Mouse (Mus musculus): ENCODE measurements around the gene Il2rg. TPM values are rescaled to one million over a fixed set of nuclear protein-coding genes. Genes with fewer than 3 reads are reported as not detected.

The Il2rg gene
- total RNA-seq, 2 experiments from 2014 or later: 0.99 to 2.4 TPM

DNA sequence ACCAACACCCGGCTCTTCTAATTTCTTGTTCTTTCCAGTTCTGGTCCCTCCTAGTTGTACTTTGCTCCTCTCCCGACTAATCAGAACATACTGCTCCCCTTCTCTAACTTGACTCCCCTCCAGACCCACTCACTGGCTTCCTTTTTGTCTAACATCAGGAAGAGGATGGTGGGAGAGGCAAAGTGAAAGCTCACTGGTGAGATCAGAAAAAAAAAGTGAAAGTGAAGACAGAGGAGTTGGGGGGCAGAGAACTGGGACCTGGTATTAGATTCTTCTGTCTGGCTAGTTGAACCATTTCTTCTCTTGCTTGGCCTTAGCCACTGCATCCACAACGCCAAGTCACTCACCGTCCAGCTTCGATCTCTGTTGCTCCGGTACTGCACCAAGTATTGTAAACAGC is 1.4 kb downstream of the Il2rg start:
- intact Hi-C loops (cut with DNase I): no loop called here
- no peak for DNase-seq (ENCODE audit: low spot score in 2 of 2)

- DNase-seq (ENCODE audit: low spot score in 2 of 2): no peak
- intact Hi-C loops (cut with DNase I): no loop called here
Measured at GRCm38 (mm10) chrX:101263892-101264291, 4.2 kb downstream of the Il2rg start, which contains the start of gene Gm614. Gene Gm614 (minus strand): TSS chrX:101263992.

- no peak for DNase-seq (ENCODE audit: low spot score in 2 of 2)
- intact Hi-C loops (cut with DNase I): no loop called here
Measured at GRCm38 (mm10) chrX:101260441-101261325, 7.4 kb downstream of the Il2rg start.

DNA sequence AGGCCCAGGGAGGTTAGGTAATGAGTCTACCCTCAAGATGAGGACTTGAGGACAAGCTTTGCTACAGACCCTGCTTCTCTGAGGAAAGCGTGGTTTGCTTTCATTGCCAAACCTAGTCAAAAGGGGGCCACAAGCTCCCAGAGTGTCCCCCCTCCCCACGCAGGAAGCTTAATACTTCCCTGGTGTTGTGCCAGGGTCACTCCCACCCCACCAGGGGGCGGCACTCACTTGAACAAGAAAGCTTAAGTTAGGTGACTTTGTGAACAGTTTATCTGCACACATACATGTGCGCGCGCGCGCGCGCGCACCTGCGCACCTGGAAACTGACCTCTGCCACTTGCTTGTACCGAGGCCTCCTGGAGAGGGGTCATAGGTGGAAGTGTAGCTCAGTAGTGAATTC is 11.5 kb downstream of the Il2rg start:
- DNase-seq (ENCODE audit: low spot score in 2 of 2): no peak
- intact Hi-C loops (cut with DNase I): no loop called here

DNA sequence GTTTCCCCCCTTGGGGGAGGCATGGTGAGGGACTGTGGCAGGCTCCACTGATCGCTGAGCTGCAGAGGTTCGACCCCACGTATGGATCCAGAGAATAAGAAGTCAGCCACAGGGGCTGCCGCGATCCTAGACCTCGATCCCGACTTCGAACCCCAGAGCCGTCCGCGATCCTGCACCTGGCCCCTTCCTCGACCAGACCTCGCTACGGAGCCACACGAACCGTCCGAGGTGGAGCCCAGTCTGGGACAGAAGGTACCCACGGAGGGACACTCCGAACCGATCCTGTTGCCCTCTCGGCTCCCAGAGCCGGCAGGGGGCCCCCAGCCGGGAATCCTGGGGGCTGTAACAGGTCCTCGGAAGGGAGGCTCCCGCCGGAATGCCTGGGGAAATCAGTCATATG is 13.3 kb downstream of the Il2rg start:
- intact Hi-C loops (cut with DNase I): loop anchor here (2.0 kb wide), 2 partner anchors 18 to 32 kb away; partner anchors contain the start of gene Snx12
- DNase-seq (ENCODE audit: low spot score in 2 of 2): no peak

- intact Hi-C loops (cut with DNase I): loop anchor here (2.0 kb wide), 2 partner anchors 19 to 31 kb away; partner anchors contain the start of gene Snx12
- DNase-seq (ENCODE audit: low spot score in 2 of 2): peak; percentile 79 to 82
Measured at GRCm38 (mm10) chrX:101253952-101254729, 13.9 kb downstream of the Il2rg start, which contains the start of gene Foxo4. Gene Foxo4 (plus strand): TSS chrX:101254528.

DNA sequence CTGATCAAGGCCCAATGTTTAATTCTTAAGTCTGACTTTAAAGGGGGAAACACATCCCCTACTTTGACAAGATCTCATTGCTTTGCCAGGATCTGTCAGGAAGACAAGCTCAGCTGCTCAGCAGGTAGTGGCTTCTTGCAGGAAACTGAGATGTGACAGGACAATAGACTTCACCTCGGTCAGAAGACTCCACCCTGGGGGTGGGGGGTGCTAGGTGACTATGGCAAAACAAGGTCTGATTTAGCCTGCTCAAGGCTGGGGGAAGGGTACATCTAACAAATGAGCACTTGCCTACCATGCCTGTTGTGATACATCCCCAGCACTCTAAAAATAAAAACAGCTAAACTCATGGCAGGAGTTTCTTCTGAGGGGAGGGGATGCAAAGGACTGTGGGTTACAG is 23.0 kb downstream of the Il2rg start:
- no peak for DNase-seq (ENCODE audit: low spot score in 2 of 2)
- intact Hi-C loops (cut with DNase I): no loop called here

- intact Hi-C loops (cut with DNase I): loop anchor here (2.0 kb wide), 2 partner anchors 32 to 110 kb away; partner anchors contain the start of gene Foxo4
- DNase-seq (ENCODE audit: low spot score in 2 of 2): no peak
Measured at GRCm38 (mm10) chrX:101222796-101223162, 45.3 kb downstream of the Il2rg start.

GRCm38 (mm10) chrX:101221834-101222795 is 45.9 kb downstream of the Il2rg start, which contains the start of gene Snx12:
Gene Snx12 (minus strand): TSS chrX:101222563.
- intact Hi-C loops (cut with DNase I): loop anchor here (2.0 kb wide), 2 partner anchors 33 to 111 kb away; partner anchors contain the start of gene Foxo4
- DNase-seq (ENCODE audit: low spot score in 2 of 2): peak; percentile 86 to 88

Other genes with a start within 250 kb of the Il2rg start
- under 1 TPM in 1 of 2 experiments, not detected in 1; 0.10 TPM for gene Tex11, start 208.6 kb downstream of the Il2rg start, total RNA-seq (2021)
- 1 to 10 TPM; 6.4 to 7.2 TPM for gene Slc7a3, start 182.2 kb downstream of the Il2rg start, total RNA-seq (2021)
- gene Snx12, start 45.7 kb downstream of the Il2rg start, total RNA-seq (2021): 10 to 100 TPM; 73.8 to 78.0 TPM
- 10 to 100 TPM; 15.5 to 17.0 TPM for gene Foxo4, start 13.7 kb downstream of the Il2rg start, total RNA-seq (2021)
- gene Gm614, start 4.3 kb downstream of the Il2rg start, total RNA-seq (2021): not detected
- gene Gm20489, start 768 bp upstream of the Il2rg start, total RNA-seq (2021): not detected
- 10 to 100 TPM; 18.4 to 26.4 TPM for gene Med12, start 5.8 kb upstream of the Il2rg start, total RNA-seq (2021)
- 100 to 1,000 TPM; 161 to 163 TPM for gene Nlgn3, start 30.9 kb upstream of the Il2rg start, total RNA-seq (2021)
- gene Gjb1, start 108.1 kb upstream of the Il2rg start, total RNA-seq (2021): 10 to 100 TPM in 1 of 2 experiments, 1 to 10 TPM in 1; 8.9 to 15.1 TPM
- 100 to 1,000 TPM; 113 to 170 TPM for gene Zmym3, start 152.6 kb upstream of the Il2rg start, total RNA-seq (2021)
- 100 to 1,000 TPM; 103 to 126 TPM for gene Nono, start 161.1 kb upstream of the Il2rg start, total RNA-seq (2021)
- under 1 TPM; 0.77 to 0.94 TPM for gene Itgb1bp2, start 180.8 kb upstream of the Il2rg start, total RNA-seq (2021)

Measured in left cerebral cortex, postnatal 36 days (tissue).